Mouse (Mus musculus) limb, embryonic 15.5 days (tissue): ENCODE measurements around the gene Sumo1. TPM values are rescaled to one million over a fixed set of nuclear protein-coding genes. Genes with fewer than 3 reads are reported as not detected.

Source experiments
- ATAC-seq: fragments of 200-750 bp; cut with Nextera tagmentation; 2 replicates; pipeline ENCODE4 v1.8.0; 2017; ENCODE audit warnings: low read depth, moderate TSS enrichment; ENCODE audit not compliant: insufficient number of reproducible peaks, low FRiP score, low TSS enrichment
- H3K27ac ChIP-seq: fragments of 300-500 bp; sonication (generic); 2 replicates; pipeline ENCODE4 v1.5.1; 2015; ENCODE audit warnings: moderate library complexity, mild to moderate bottlenecking, inconsistent platforms
- H3K27me3 ChIP-seq: fragments of 300-500 bp; sonication (generic); 2 replicates; pipeline ENCODE4 v1.6.1; 2015; ENCODE audit warnings: inconsistent platforms
- H3K36me3 ChIP-seq: fragments of 300-500 bp; sonication (generic); 2 replicates; pipeline ENCODE4 v1.6.1; 2015; ENCODE audit warnings: inconsistent platforms
- H3K4me1 ChIP-seq: fragments of 300-500 bp; sonication (generic); 2 replicates; pipeline ENCODE4 v1.6.1; 2015; ENCODE audit warnings: inconsistent platforms
- H3K4me2 ChIP-seq: fragments of 300-500 bp; sonication (generic); 2 replicates; pipeline ENCODE4 v1.6.1; 2015; ENCODE audit warnings: mild to moderate bottlenecking, inconsistent platforms
- H3K4me3 ChIP-seq: fragments of 300-500 bp; sonication (generic); 2 replicates; pipeline ENCODE4 v1.5.1; 2015; ENCODE audit warnings: mild to moderate bottlenecking, inconsistent platforms
- H3K9ac ChIP-seq: fragments of 300-500 bp; sonication (generic); 2 replicates; pipeline ENCODE4 v1.6.1; 2015; ENCODE audit warnings: inconsistent platforms
- H3K9me3 ChIP-seq: fragments of 300-500 bp; sonication (generic); 2 replicates; pipeline ENCODE4 v1.6.1; 2016; ENCODE audit warnings: inconsistent platforms
- WGBS: fragments of 180-500 bp; shearing (Covaris S2); methylation state at CpG from one replicate; pipeline ENCODE4 v1.1.7; 2015; 5-methylcytosine and 5-hydroxymethylcytosine counted together
- polyA plus RNA-seq: library from polyadenylated mRNA; unstranded; fragments of >200 nt; fragmentation: Nextera tagmentation; extraction: Ambion mirVana; gene quantifications from 2 replicates; pipeline ENCODE4 v1.2.1, GENCODE M21; 2015

Gene Sumo1
- polyA plus RNA-seq, 1 experiment from 2014 or later, result 365 TPM

DNA sequence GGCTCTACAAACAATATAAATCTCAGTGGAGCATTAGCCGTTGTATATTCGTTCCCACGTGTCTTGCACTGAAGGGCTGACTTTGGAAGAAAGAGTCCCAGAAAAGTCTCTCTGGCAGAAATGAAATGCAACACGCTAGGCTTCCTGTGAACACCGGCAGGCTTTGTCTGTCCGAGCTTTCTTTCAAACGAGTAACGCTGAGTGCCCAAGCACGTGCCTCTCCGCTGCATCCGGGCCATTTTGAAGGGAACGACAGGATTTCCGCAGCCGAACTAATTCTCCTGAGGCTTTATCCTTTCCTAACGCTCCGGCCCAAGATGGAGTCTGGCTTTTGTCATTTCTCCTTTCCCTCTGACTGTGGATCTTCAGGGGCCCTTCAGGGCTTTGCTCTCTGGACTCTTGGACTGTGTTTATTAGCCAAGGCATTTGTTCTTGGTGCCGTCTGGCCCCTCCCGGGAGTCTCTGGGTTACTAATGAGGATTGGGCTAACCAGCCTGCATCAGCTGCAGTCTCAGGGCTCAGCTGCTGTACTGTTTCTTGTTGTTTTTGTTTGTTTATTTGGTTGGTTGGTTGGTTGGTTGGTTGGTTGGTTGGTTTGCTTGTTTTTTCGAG lies 130.0 kb downstream of the Sumo1 start:
- H3K4me3 ChIP-seq, result no peak overlapping the region
- H3K4me1 ChIP-seq, result 0 out of 2 replicates have a peak, but pooled peaks cover 2% of the 10 kb centered on the region
- H3K36me3 ChIP-seq, result no peaks in the 10 kb centered on the region
- no peak overlapping the region for H3K9ac ChIP-seq
- 66% methylated on average over 19 of the region's 19 CpGs for WGBS
- no peak for ATAC-seq
- H3K4me2 ChIP-seq, result no peak overlapping the region
- no peaks in the 10 kb centered on the region for H3K27me3 ChIP-seq
- no peak overlapping the region for H3K27ac ChIP-seq
- no peaks in the 10 kb centered on the region for H3K9me3 ChIP-seq

- Histone ChIP-seq H3K27me3 (no peaks in the 10 kb centered on the region), H3K9me3 (no peaks in the 10 kb centered on the region), H3K9ac (no peak overlapping the region), H3K36me3 (no peaks in the 10 kb centered on the region), H3K27ac (no peak overlapping the region), H3K4me3 (no peak overlapping the region), H3K4me2 (no peak overlapping the region), H3K4me1 (peaks cover 9% of the 10 kb centered on the region; the same call in 1 of the 2 replicates)
- no peak for ATAC-seq
- WGBS, result 84% methylated on average over 5 of the region's 5 CpGs
Observed at GRCm38 (mm10) chr1:59538381-59538780, 132.3 kb downstream of the Sumo1 start.

Other genes with a start within 250 kb of the Sumo1 start
- gene Fzd7, start 188.4 kb downstream of the Sumo1 start, polyA plus RNA-seq, result 7.1 and 10.3 TPM in 2 replicates
- gene Gm973, start 154.6 kb downstream of the Sumo1 start, polyA plus RNA-seq, result 1.9 and 2.4 TPM in 2 replicates
- 216 and 225 TPM in 2 replicates for gene Nop58, start 14.1 kb upstream of the Sumo1 start, polyA plus RNA-seq
- gene Bmpr2, start 92.6 kb upstream of the Sumo1 start, polyA plus RNA-seq, result 8.0 and 10.2 TPM in 2 replicates
- 5.6 and 8.3 TPM in 2 replicates for gene Fam117b, start 242.2 kb upstream of the Sumo1 start, polyA plus RNA-seq